Mouse (Mus musculus) forebrain, embryonic 16.5 days (tissue): ENCODE data around the gene Gm20807. TPM values are rescaled to one million over a fixed set of nuclear protein-coding genes. Genes with fewer than 3 reads are reported as not detected.
"Not testable (repeated sequence)": the region's sequence is repeated elsewhere in the genome, so short reads cannot be mapped to it uniquely, and the experiment has no call there.

Source experiments
- ATAC-seq: fragments of 200-750 bp; cut with Nextera tagmentation; 2 replicates; pipeline ENCODE4 v1.8.0; 2017; ENCODE audit warnings: mild to moderate bottlenecking, moderate library complexity
- H3K27ac ChIP-seq: fragments of 300-500 bp; sonication (generic); 2 replicates; pipeline ENCODE4 v1.5.1; 2014; ENCODE audit warnings: low read length, control low read depth
- H3K27me3 ChIP-seq: fragments of 300-500 bp; sonication (generic); replicated peaks from 2 replicates; pipeline ENCODE4 v1.6.1; 2014; ENCODE audit warnings: low read length; ENCODE audit not compliant: control insufficient read depth, insufficient read depth
- H3K36me3 ChIP-seq: fragments of 300-500 bp; sonication (generic); 2 replicates; pipeline ENCODE4 v1.6.1; 2014; ENCODE audit not compliant: control insufficient read depth, insufficient read depth
- H3K4me1 ChIP-seq: fragments of 300-500 bp; sonication (generic); replicated peaks from 2 replicates; pipeline ENCODE4 v1.6.1; 2014; ENCODE audit warnings: low read length; ENCODE audit not compliant: control insufficient read depth, insufficient read depth
- H3K4me2 ChIP-seq: fragments of 300-500 bp; sonication (generic); 2 replicates; pipeline ENCODE4 v1.6.1; 2014; ENCODE audit warnings: mild to moderate bottlenecking, low read length, control low read depth
- H3K4me3 ChIP-seq: fragments of 300-500 bp; sonication (generic); replicated peaks from 2 replicates; pipeline ENCODE4 v1.5.1; 2014; ENCODE audit warnings: mild to moderate bottlenecking, low read length, control low read depth
- H3K9ac ChIP-seq: fragments of 300-500 bp; sonication (generic); replicated peaks from 2 replicates; pipeline ENCODE4 v1.6.1; 2014; ENCODE audit warnings: low read depth, low read length, control low read depth
- H3K9me3 ChIP-seq: fragments of 300-500 bp; sonication (generic); 2 replicates; pipeline ENCODE4 v1.6.1; 2016; ENCODE audit warnings: low read length; ENCODE audit not compliant: control insufficient read depth
- polyA plus RNA-seq: library from polyadenylated mRNA; unstranded; fragments of >200 nt; fragmentation: Nextera tagmentation; extraction: Ambion mirVana; gene quantifications from 2 replicates; pipeline ENCODE4 v1.2.1, GENCODE M21; 2015

The Gm20807 gene
- polyA plus RNA-seq, result not detected in 2 replicates

DNA sequence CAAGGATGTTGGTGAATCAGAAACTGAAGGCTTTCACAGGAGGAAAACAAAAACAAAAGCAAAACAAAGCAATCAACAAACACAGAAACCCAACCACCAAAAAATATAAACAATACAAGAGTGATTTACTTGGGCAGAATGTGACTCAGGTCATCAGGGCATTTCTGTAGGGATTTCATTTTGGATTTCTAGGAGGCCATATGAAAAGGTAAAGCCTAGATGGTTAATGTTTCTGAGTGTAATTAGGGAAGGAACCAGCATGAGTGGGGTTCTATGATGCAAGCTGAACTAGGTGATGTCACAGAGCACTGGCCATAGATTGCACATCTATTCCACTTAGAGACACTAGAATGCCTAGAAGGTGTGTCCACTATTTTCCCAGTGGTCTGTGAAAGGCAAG, at the start of gene Gm20807:
TSS of gene Gm20807 (plus strand) at position 301 of the 400 bp plus-strand sequence.
- not testable (repeated sequence) for ATAC-seq, H3K36me3 ChIP-seq, H3K27ac ChIP-seq, H3K4me3 ChIP-seq, H3K9me3 ChIP-seq, H3K4me2 ChIP-seq, H3K4me1 ChIP-seq, H3K27me3 ChIP-seq, H3K9ac ChIP-seq

Other genes starting within 250 kb of the Gm20807 start
- gene Gm21891, start 90.6 kb downstream of the Gm20807 start, polyA plus RNA-seq, result not detected in 2 replicates
- not detected in 2 replicates for gene Gm21425, start 119.1 kb downstream of the Gm20807 start, polyA plus RNA-seq
- not detected in 2 replicates for gene Gm21828, start 181.0 kb downstream of the Gm20807 start, polyA plus RNA-seq
- gene Gm21440, start 209.5 kb downstream of the Gm20807 start, polyA plus RNA-seq, result not detected in 2 replicates
- not detected in 2 replicates for gene Gm21454, start 209.6 kb downstream of the Gm20807 start, polyA plus RNA-seq